Mouse (Mus musculus): ENCODE results near the gene Flywch2. TPM values are rescaled to one million over a fixed set of nuclear protein-coding genes. Genes with fewer than 3 reads are reported as not detected.

Gene Flywch2
- polyA plus RNA-seq, 1 experiment from 2014 or later = 39.9 TPM

- no peaks in the 10 kb centered on the region for H3K9me3 ChIP-seq
- no peak for ATAC-seq (ENCODE audit: insufficient number of reproducible peaks, low FRiP score, low TSS enrichment, low read depth)
- peak overlapping the region; percentile 91; the same call in 1 of the 2 replicates for H3K9ac ChIP-seq
- 26% methylated on average over 2 of the region's 2 CpGs for WGBS
- no peaks in the 10 kb centered on the region for H3K36me3 ChIP-seq
- H3K4me2 ChIP-seq = peak overlapping the region; percentile 71
- H3K4me3 ChIP-seq = peak overlapping the region; percentile 95
- no peaks in the 10 kb centered on the region for H3K27me3 ChIP-seq
- no peak overlapping the region for H3K27ac ChIP-seq
- peaks cover 14% of the 10 kb centered on the region for H3K4me1 ChIP-seq
Observed at GRCm38 (mm10) chr17:23770493-23770892, 15.4 kb downstream of the Flywch2 start.

GRCm38 (mm10) chr17:23762976-23763375 is 22.9 kb downstream of the Flywch2 start:
- H3K36me3 ChIP-seq = peaks cover 47% of the 10 kb centered on the region
- no peaks in the 10 kb centered on the region for H3K9me3 ChIP-seq
- H3K4me2 ChIP-seq = no peak overlapping the region
- WGBS = 92% methylated on average over 11 of the region's 11 CpGs
- no peaks in the 10 kb centered on the region for H3K4me1 ChIP-seq
- no peak overlapping the region for H3K27ac ChIP-seq
- H3K27me3 ChIP-seq = no peaks in the 10 kb centered on the region
- ATAC-seq (ENCODE audit: insufficient number of reproducible peaks, low FRiP score, low TSS enrichment, low read depth) = no peak
- no peak overlapping the region for H3K9ac ChIP-seq
- H3K4me3 ChIP-seq = no peak overlapping the region

GRCm38 (mm10) chr17:23761155-23761554 is 24.7 kb downstream of the Flywch2 start:
- H3K4me2 ChIP-seq = no peak overlapping the region
- no peaks in the 10 kb centered on the region for H3K4me1 ChIP-seq
- no peak for ATAC-seq (ENCODE audit: insufficient number of reproducible peaks, low FRiP score, low TSS enrichment, low read depth)
- no peak overlapping the region for H3K27ac ChIP-seq
- WGBS = 97% methylated on average over 3 of the region's 3 CpGs
- H3K9ac ChIP-seq = no peak overlapping the region
- H3K4me3 ChIP-seq = no peak overlapping the region
- H3K36me3 ChIP-seq = peaks cover 65% of the 10 kb centered on the region
- H3K9me3 ChIP-seq = no peaks in the 10 kb centered on the region
- no peaks in the 10 kb centered on the region for H3K27me3 ChIP-seq

- Histone ChIP-seq H3K4me1 (no peaks in the 10 kb centered on the region), H3K4me2 (no peak overlapping the region), H3K27me3 (no peaks in the 10 kb centered on the region), H3K9me3 (no peaks in the 10 kb centered on the region), H3K36me3 (peaks cover 74% of the 10 kb centered on the region), H3K9ac (no peak overlapping the region), H3K4me3 (no peak overlapping the region), H3K27ac (no peak overlapping the region)
- ATAC-seq (ENCODE audit: insufficient number of reproducible peaks, low FRiP score, low TSS enrichment, low read depth) = no peak
- 90% methylated on average over 9 of the region's 9 CpGs for WGBS
Observed at GRCm38 (mm10) chr17:23760231-23760630, 25.6 kb downstream of the Flywch2 start.

GRCm38 (mm10) chr17:23758801-23759200 is 27.1 kb downstream of the Flywch2 start:
- no peaks in the 10 kb centered on the region for H3K9me3 ChIP-seq
- ATAC-seq (ENCODE audit: insufficient number of reproducible peaks, low FRiP score, low TSS enrichment, low read depth) = no peak
- H3K4me1 ChIP-seq = no peaks in the 10 kb centered on the region
- H3K4me3 ChIP-seq = no peak overlapping the region
- no peak overlapping the region for H3K4me2 ChIP-seq
- no peak overlapping the region for H3K9ac ChIP-seq
- peaks cover 82% of the 10 kb centered on the region for H3K36me3 ChIP-seq
- WGBS = 83% methylated on average over 8 of the region's 8 CpGs
- no peaks in the 10 kb centered on the region for H3K27me3 ChIP-seq
- no peak overlapping the region for H3K27ac ChIP-seq

- ATAC-seq (ENCODE audit: insufficient number of reproducible peaks, low FRiP score, low TSS enrichment, low read depth) = no peak
- 94% methylated on average over 9 of the region's 9 CpGs for WGBS
- Histone ChIP-seq H3K4me1 (no peaks in the 10 kb centered on the region), H3K36me3 (peaks cover 88% of the 10 kb centered on the region), H3K4me2 (no peak overlapping the region), H3K27ac (no peak overlapping the region), H3K9me3 (no peaks in the 10 kb centered on the region), H3K27me3 (no peaks in the 10 kb centered on the region), H3K9ac (no peak overlapping the region), H3K4me3 (no peak overlapping the region)
Observed at GRCm38 (mm10) chr17:23757581-23757980, 28.3 kb downstream of the Flywch2 start.

GRCm38 (mm10) chr17:23755689-23756088 is 30.2 kb downstream of the Flywch2 start:
- Histone ChIP-seq H3K4me2 (no peak overlapping the region), H3K9me3 (no peaks in the 10 kb centered on the region), H3K27ac (no peak overlapping the region), H3K36me3 (peaks cover 85% of the 10 kb centered on the region), H3K9ac (no peak overlapping the region), H3K4me3 (no peak overlapping the region), H3K4me1 (no peaks in the 10 kb centered on the region), H3K27me3 (no peaks in the 10 kb centered on the region)
- 83% methylated on average over 13 of the region's 13 CpGs for WGBS
- ATAC-seq (ENCODE audit: insufficient number of reproducible peaks, low FRiP score, low TSS enrichment, low read depth) = no peak

- peaks cover 24% of the 10 kb centered on the region for H3K4me1 ChIP-seq
- 71% methylated on average over 11 of the region's 11 CpGs for WGBS
- H3K9ac ChIP-seq = no peak overlapping the region
Observed at GRCm38 (mm10) chr17:23749400-23750191, 36.3 kb downstream of the Flywch2 start.

GRCm38 (mm10) chr17:23748631-23749391 is 37.1 kb downstream of the Flywch2 start:
- Histone ChIP-seq H3K27me3 (peaks cover 41% of the 10 kb centered on the region), H3K9ac (no peak overlapping the region), H3K4me2 (peak overlapping the region; percentile 34), H3K4me3 (peak overlapping the region; percentile 23), H3K9me3 (no peaks in the 10 kb centered on the region), H3K27ac (0 out of 2 replicates have a peak overlapping the region, but pooled peaks have one; percentile 34), H3K36me3 (peaks cover 26% of the 10 kb centered on the region), H3K4me1 (peaks cover 27% of the 10 kb centered on the region)
- WGBS = 25% methylated on average over 10 of the region's 10 CpGs
- ATAC-seq (ENCODE audit: insufficient number of reproducible peaks, low FRiP score, low TSS enrichment, low read depth) = no peak

More at GRCm38 (mm10) chr17:23749400-23750191, 36.3 kb downstream of the Flywch2 start:
- 0 out of 2 replicates have a peak overlapping the region, but pooled peaks have one; percentile 34 for H3K27ac ChIP-seq
- H3K4me3 ChIP-seq = peak overlapping the region; percentile 23
- H3K27me3 ChIP-seq = peaks cover 33% of the 10 kb centered on the region
- H3K36me3 ChIP-seq = peaks cover 33% of the 10 kb centered on the region
- no peak for ATAC-seq (ENCODE audit: insufficient number of reproducible peaks, low FRiP score, low TSS enrichment, low read depth)
- H3K9me3 ChIP-seq = no peaks in the 10 kb centered on the region
- H3K4me2 ChIP-seq = peak overlapping the region; percentile 34

GRCm38 (mm10) chr17:23748026-23748425 is 37.9 kb downstream of the Flywch2 start:
- ATAC-seq (ENCODE audit: insufficient number of reproducible peaks, low FRiP score, low TSS enrichment, low read depth) = no peak
- 19% methylated on average over 6 of the region's 6 CpGs for WGBS
- H3K27ac ChIP-seq = no peak overlapping the region
- H3K9ac ChIP-seq = no peak overlapping the region
- H3K9me3 ChIP-seq = no peaks in the 10 kb centered on the region
- peaks cover 31% of the 10 kb centered on the region for H3K4me1 ChIP-seq
- peaks cover 19% of the 10 kb centered on the region for H3K36me3 ChIP-seq
- H3K27me3 ChIP-seq = peaks cover 49% of the 10 kb centered on the region
- H3K4me3 ChIP-seq = no peak overlapping the region
- no peak overlapping the region for H3K4me2 ChIP-seq

- peaks cover 36% of the 10 kb centered on the region for H3K4me1 ChIP-seq
- no peak overlapping the region for H3K4me2 ChIP-seq
- H3K9ac ChIP-seq = no peak overlapping the region
- no peak overlapping the region for H3K4me3 ChIP-seq
- no peak for ATAC-seq (ENCODE audit: insufficient number of reproducible peaks, low FRiP score, low TSS enrichment, low read depth)
- no peak overlapping the region for H3K27ac ChIP-seq
- WGBS = 83% methylated on average over 3 of the region's 3 CpGs
- H3K27me3 ChIP-seq = peaks cover 55% of the 10 kb centered on the region
- H3K36me3 ChIP-seq = peaks cover 13% of the 10 kb centered on the region
- H3K9me3 ChIP-seq = no peaks in the 10 kb centered on the region
Observed at GRCm38 (mm10) chr17:23747471-23747870, 38.4 kb downstream of the Flywch2 start.

GRCm38 (mm10) chr17:23746767-23747166 is 39.1 kb downstream of the Flywch2 start:
- Histone ChIP-seq H3K4me1 (peaks cover 43% of the 10 kb centered on the region), H3K9ac (no peak overlapping the region), H3K36me3 (peaks cover 6% of the 10 kb centered on the region), H3K9me3 (no peaks in the 10 kb centered on the region), H3K4me2 (no peak overlapping the region), H3K27me3 (peaks cover 62% of the 10 kb centered on the region), H3K4me3 (no peak overlapping the region), H3K27ac (0 out of 2 replicates have a peak overlapping the region, but pooled peaks have one; percentile 40)
- ATAC-seq (ENCODE audit: insufficient number of reproducible peaks, low FRiP score, low TSS enrichment, low read depth) = no peak
- 69% methylated on average over 3 of the region's 3 CpGs for WGBS
